Mouse (Mus musculus): ENCODE measurements around the gene Gm5941. TPM values are rescaled to one million over a fixed set of nuclear protein-coding genes. Genes with fewer than 3 reads are reported as not detected.
"Not testable (repeated sequence)": the region's sequence is repeated elsewhere in the genome, so short reads cannot be mapped to it uniquely, and the experiment has no call there.

Gene Gm5941
- not detected in 2 replicates for polyA plus RNA-seq (2014; fragmentation: Nextera tagmentation; extraction: Ambion mirVana)

GRCm38 (mm10) chrX:92489649-92490048 lies at the start of gene Gm5941:
Gene Gm5941 (plus strand): TSS chrX:92489949.
- not testable (repeated sequence) for H3K4me3 ChIP-seq (ENCODE audit: low read depth, low read length); H3K27me3 ChIP-seq (ENCODE audit: control insufficient read depth, insufficient read depth, low read length); DNase-seq (ENCODE audit: low spot score); H3K36me3 ChIP-seq (ENCODE audit: control insufficient read depth, insufficient read depth, low read length); H3K4me2 ChIP-seq (replicated peaks; ENCODE audit: low read depth, low read length); H3K4me1 ChIP-seq (replicated peaks; ENCODE audit: control insufficient read depth, insufficient read depth, low read length); H3K9me3 ChIP-seq (ENCODE audit: control insufficient read depth, low read length); H3K9ac ChIP-seq (ENCODE audit: low read depth, low read length); ATAC-seq (ENCODE audit: low FRiP score); H3K27ac ChIP-seq (ENCODE audit: low read depth, low read length)
- WGBS = 81% methylated on average over 4 of the region's 4 CpGs

- ATAC-seq (ENCODE audit: low FRiP score) = no peak
- Histone ChIP-seq H3K4me3 (ENCODE audit: low read depth, low read length) (no peak overlapping the region), H3K9me3 (ENCODE audit: control insufficient read depth, low read length) (no peaks in the 10 kb centered on the region), H3K4me1 (replicated peaks; ENCODE audit: control insufficient read depth, insufficient read depth, low read length) (no peaks in the 10 kb centered on the region), H3K27me3 (ENCODE audit: control insufficient read depth, insufficient read depth, low read length) (no peaks in the 10 kb centered on the region), H3K36me3 (ENCODE audit: control insufficient read depth, insufficient read depth, low read length) (no peaks in the 10 kb centered on the region), H3K9ac (ENCODE audit: low read depth, low read length) (no peak overlapping the region), H3K27ac (ENCODE audit: low read depth, low read length) (no peak overlapping the region), H3K4me2 (replicated peaks; ENCODE audit: low read depth, low read length) (no peak overlapping the region)
- 35% methylated on average over 3 of the region's 3 CpGs for WGBS
- peak; percentile 5 for DNase-seq (ENCODE audit: low spot score)
These were observed 29.3 kb upstream of the Gm5941 start for GRCm38 (mm10) chrX:92460496-92460895.

- 66% methylated on average over 4 of the region's 4 CpGs for WGBS
- Histone ChIP-seq H3K4me1 (replicated peaks; ENCODE audit: control insufficient read depth, insufficient read depth, low read length) (no peaks in the 10 kb centered on the region), H3K36me3 (ENCODE audit: control insufficient read depth, insufficient read depth, low read length) (no peaks in the 10 kb centered on the region), H3K9ac (ENCODE audit: low read depth, low read length) (no peak overlapping the region), H3K27ac (ENCODE audit: low read depth, low read length) (no peak overlapping the region), H3K4me3 (ENCODE audit: low read depth, low read length) (no peak overlapping the region), H3K27me3 (ENCODE audit: control insufficient read depth, insufficient read depth, low read length) (no peaks in the 10 kb centered on the region), H3K9me3 (ENCODE audit: control insufficient read depth, low read length) (no peaks in the 10 kb centered on the region), H3K4me2 (replicated peaks; ENCODE audit: low read depth, low read length) (no peak overlapping the region)
- ATAC-seq (ENCODE audit: low FRiP score) (no peak), DNase-seq (ENCODE audit: low spot score) (no peak)
These were observed 25.0 kb upstream of the Gm5941 start for GRCm38 (mm10) chrX:92464773-92465172.

DNA sequence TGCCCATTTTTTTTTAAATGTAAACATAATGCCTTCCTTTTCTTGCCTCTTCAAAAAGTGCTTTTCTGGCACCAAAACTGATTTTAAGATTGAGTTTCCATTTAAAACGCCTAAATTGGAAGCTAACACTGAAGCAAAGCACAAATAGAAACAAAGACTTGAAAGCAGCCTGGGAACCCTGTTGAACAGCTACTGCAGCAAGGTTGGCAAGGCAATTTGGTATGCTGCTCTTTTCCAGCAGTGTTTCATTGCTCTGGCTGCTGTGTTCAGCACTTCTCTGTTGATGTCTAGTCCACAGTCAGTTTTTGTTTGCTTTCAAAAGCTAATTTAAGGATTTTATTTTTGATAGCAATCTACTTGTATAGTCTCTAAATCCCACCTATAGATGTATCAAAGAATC lies 8.5 kb downstream of the Gm5941 start:
- 38% methylated on average over 1 of the region's 1 CpGs for WGBS

GRCm38 (mm10) chrX:92527826-92528225 lies 38.1 kb downstream of the Gm5941 start:
- WGBS = 61% methylated on average over 1 of the region's 1 CpGs
- Histone ChIP-seq H3K9me3 (ENCODE audit: control insufficient read depth, low read length) (no peaks in the 10 kb centered on the region), H3K36me3 (ENCODE audit: control insufficient read depth, insufficient read depth, low read length) (no peaks in the 10 kb centered on the region)

More for the DNA sequence above, 8.5 kb downstream of the Gm5941 start:
- ATAC-seq (ENCODE audit: low FRiP score) (no peak), DNase-seq (ENCODE audit: low spot score) (no peak)
- Histone ChIP-seq H3K9ac (ENCODE audit: low read depth, low read length) (no peak overlapping the region), H3K4me2 (replicated peaks; ENCODE audit: low read depth, low read length) (no peak overlapping the region), H3K27ac (ENCODE audit: low read depth, low read length) (no peak overlapping the region), H3K9me3 (ENCODE audit: control insufficient read depth, low read length) (no peaks in the 10 kb centered on the region), H3K4me1 (replicated peaks; ENCODE audit: control insufficient read depth, insufficient read depth, low read length) (no peaks in the 10 kb centered on the region), H3K4me3 (ENCODE audit: low read depth, low read length) (no peak overlapping the region), H3K27me3 (ENCODE audit: control insufficient read depth, insufficient read depth, low read length) (no peaks in the 10 kb centered on the region), H3K36me3 (ENCODE audit: control insufficient read depth, insufficient read depth, low read length) (no peaks in the 10 kb centered on the region)

More at GRCm38 (mm10) chrX:92527826-92528225, 38.1 kb downstream of the Gm5941 start:
- ATAC-seq (ENCODE audit: low FRiP score) (no peak), DNase-seq (ENCODE audit: low spot score) (no peak)
- no peak overlapping the region for H3K27ac ChIP-seq (ENCODE audit: low read depth, low read length)
- no peak overlapping the region for H3K4me3 ChIP-seq (ENCODE audit: low read depth, low read length)
- H3K4me2 ChIP-seq (replicated peaks; ENCODE audit: low read depth, low read length) = no peak overlapping the region
- H3K9ac ChIP-seq (ENCODE audit: low read depth, low read length) = no peak overlapping the region
- H3K27me3 ChIP-seq (ENCODE audit: control insufficient read depth, insufficient read depth, low read length) = no peaks in the 10 kb centered on the region
- no peaks in the 10 kb centered on the region for H3K4me1 ChIP-seq (replicated peaks; ENCODE audit: control insufficient read depth, insufficient read depth, low read length)

Other genes with a start within 250 kb of the Gm5941 start
- not detected in 2 replicates for gene Mageb18, start 109.6 kb downstream of the Gm5941 start, polyA plus RNA-seq (2014; fragmentation: Nextera tagmentation; extraction: Ambion mirVana)